Mouse (Mus musculus) liver, embryonic 11.5 days (tissue): Measurements from ENCODE around the gene Slc15a3. TPM values are rescaled to one million over a fixed set of nuclear protein-coding genes. Genes with fewer than 3 reads are reported as not detected.

ENCODE experiments used
- ATAC-seq: fragments of 200-750 bp; cut with Nextera tagmentation; replicated peaks from 2 replicates; pipeline ENCODE4 v1.8.0; 2017; ENCODE audit warnings: moderate number of reproducible peaks, mild to moderate bottlenecking, moderate TSS enrichment, moderate library complexity; ENCODE audit not compliant: low FRiP score
- DNase-seq: peaks from one replicate; pipeline ENCODE4 v3.0.0-alpha.2; 2017; ENCODE audit warnings: low spot score
- H3K27ac ChIP-seq: fragments of 300-500 bp; sonication (generic); 2 replicates; pipeline ENCODE4 v1.5.1; 2014; ENCODE audit warnings: mild to moderate bottlenecking, low read depth, low read length, control low read depth
- H3K27me3 ChIP-seq: fragments of 300-500 bp; sonication (generic); replicated peaks from 2 replicates; pipeline ENCODE4 v1.6.1; 2014; ENCODE audit warnings: low read length, mixed read lengths; ENCODE audit not compliant: control insufficient read depth, insufficient read depth
- H3K36me3 ChIP-seq: fragments of 300-500 bp; sonication (generic); 2 replicates; pipeline ENCODE4 v1.6.1; 2014; ENCODE audit warnings: mild to moderate bottlenecking, low read length, moderate library complexity, mixed read lengths; ENCODE audit not compliant: control insufficient read depth, insufficient read depth
- H3K4me1 ChIP-seq: fragments of 300-500 bp; sonication (generic); replicated peaks from 2 replicates; pipeline ENCODE4 v1.6.1; 2014; ENCODE audit warnings: low read length, mixed read lengths; ENCODE audit not compliant: control insufficient read depth, insufficient read depth
- H3K4me2 ChIP-seq: fragments of 300-500 bp; sonication (generic); 2 replicates; pipeline ENCODE4 v1.6.1; 2014; ENCODE audit warnings: mild to moderate bottlenecking, control low read depth, moderate library complexity
- H3K4me3 ChIP-seq: fragments of 300-500 bp; sonication (generic); 2 replicates; pipeline ENCODE4 v1.5.1; 2014; ENCODE audit warnings: low read depth, low read length, control low read depth
- H3K9ac ChIP-seq: fragments of 300-500 bp; sonication (generic); 2 replicates; pipeline ENCODE4 v1.6.1; 2014; ENCODE audit warnings: low read depth, low read length, control low read depth
- H3K9me3 ChIP-seq: fragments of 300-500 bp; sonication (generic); 2 replicates; pipeline ENCODE4 v1.6.1; 2016; ENCODE audit warnings: low read length, inconsistent platforms, mixed read lengths; ENCODE audit not compliant: control insufficient read depth
- WGBS: fragments of 180-500 bp; shearing (Covaris S2); extraction: QIAGEN DNeasy Blood & Tissue Kit; methylation state at CpG from one replicate; pipeline ENCODE4 v1.1.7; 2014; 5-methylcytosine and 5-hydroxymethylcytosine counted together
- polyA plus RNA-seq: library from polyadenylated mRNA; unstranded; fragments of >200 nt; fragmentation: Nextera tagmentation; extraction: Ambion mirVana; gene quantifications from 2 replicates; pipeline ENCODE4 v1.2.1, GENCODE M21; 2014

Gene Slc15a3
- polyA plus RNA-seq, 1 experiment from 2014 or later: 1.2 TPM

DNA sequence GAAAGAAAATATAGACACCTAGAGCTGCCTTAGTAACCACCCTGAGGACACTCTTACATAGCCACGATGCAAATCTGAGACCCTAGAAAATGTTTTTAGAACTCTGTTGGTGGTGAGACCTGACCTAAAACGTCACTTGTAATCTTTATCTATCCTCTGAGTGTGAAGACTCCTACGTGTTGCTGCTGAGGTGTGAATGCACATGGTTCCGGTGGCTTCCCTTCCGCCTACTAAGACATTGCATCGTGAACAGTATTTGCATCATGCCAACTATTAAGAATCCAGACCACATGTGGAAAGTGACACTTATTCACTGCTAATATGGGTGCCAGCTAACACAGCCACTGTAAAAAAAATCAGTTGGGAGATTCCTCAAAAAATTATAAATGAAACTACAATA, 23.7 kb upstream of the Slc15a3 start:
- ATAC-seq: no peak
- Histone ChIP-seq H3K36me3 (no peaks in the 10 kb centered on the region), H3K27me3 (no peaks in the 10 kb centered on the region), H3K4me1 (no peaks in the 10 kb centered on the region), H3K9ac (no peak overlapping the region), H3K27ac (no peak overlapping the region), H3K4me3 (no peak overlapping the region), H3K4me2 (no peak overlapping the region), H3K9me3 (no peaks in the 10 kb centered on the region)
- no peak for DNase-seq
- 77% methylated on average over 6 of the region's 6 CpGs for WGBS

DNA sequence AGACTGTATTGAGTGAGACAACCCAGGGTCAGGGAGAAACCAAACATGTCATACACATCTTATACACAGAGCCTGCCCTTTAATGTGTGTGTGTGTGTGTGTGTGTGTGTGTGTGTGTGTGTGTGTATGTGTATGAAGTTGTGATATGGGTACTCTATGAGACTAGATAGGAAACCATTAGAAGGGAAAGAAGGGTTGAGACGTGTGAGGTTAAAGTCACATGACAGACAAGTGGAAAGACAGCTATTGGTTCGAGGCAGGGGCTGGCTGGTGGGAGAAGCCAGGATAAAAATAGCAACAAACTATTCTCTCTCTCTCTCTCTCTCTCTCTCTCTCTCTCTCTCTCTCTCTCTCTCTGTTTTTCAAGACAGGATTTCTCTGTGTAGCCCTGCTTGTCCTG, 23.1 kb upstream of the Slc15a3 start:
- H3K9me3 ChIP-seq: no peaks in the 10 kb centered on the region
- H3K27me3 ChIP-seq: no peaks in the 10 kb centered on the region
- DNase-seq (no peak), ATAC-seq (no peak)
- no peaks in the 10 kb centered on the region for H3K4me1 ChIP-seq
- H3K9ac ChIP-seq: no peak overlapping the region
- no peaks in the 10 kb centered on the region for H3K36me3 ChIP-seq
- no peak overlapping the region for H3K27ac ChIP-seq
- H3K4me2 ChIP-seq: no peak overlapping the region
- no peak overlapping the region for H3K4me3 ChIP-seq
- WGBS: 47% methylated on average over 2 of the region's 2 CpGs

DNA sequence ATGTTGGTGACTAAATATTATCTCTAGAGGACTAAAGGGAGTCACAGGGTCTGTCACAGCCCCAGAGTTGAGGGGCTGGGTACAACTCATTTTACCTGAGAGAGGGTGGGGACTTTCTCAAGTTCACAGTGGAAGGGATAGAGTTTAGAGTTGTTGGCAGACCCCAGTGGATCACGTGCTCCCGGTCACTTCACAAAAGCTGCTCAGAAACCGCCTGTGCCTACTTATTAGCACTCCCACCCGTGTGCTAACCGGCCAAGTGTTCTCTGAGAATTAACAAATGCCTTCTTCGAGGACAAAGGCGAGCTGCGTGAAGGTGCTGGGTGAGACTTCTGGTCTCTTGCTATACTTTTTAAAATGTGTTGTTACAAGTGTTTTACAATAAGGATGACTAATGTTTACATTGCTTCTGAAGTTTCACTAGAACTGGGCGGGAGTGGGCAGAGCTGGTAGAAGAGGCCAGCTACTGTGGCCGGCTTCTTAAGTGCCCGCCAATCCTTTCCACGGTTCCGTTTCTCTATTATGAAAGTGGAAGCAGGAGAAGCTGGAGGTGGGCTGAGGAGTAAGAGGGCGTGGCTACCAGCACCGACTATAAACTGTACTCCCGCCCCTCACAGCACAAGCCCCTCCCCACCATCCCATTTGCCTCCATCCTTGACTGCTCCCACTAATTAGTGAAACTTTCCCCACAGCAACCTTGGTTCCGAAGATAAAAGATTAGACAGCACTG, 21.1 kb upstream of the Slc15a3 start:
- Histone ChIP-seq H3K27ac (no peak overlapping the region), H3K27me3 (no peaks in the 10 kb centered on the region), H3K4me1 (no peaks in the 10 kb centered on the region), H3K9me3 (no peaks in the 10 kb centered on the region), H3K4me3 (no peak overlapping the region), H3K4me2 (peak overlapping the region; percentile 48), H3K9ac (peak overlapping the region; percentile 9; the same call in 1 of the 2 replicates), H3K36me3 (no peaks in the 10 kb centered on the region)
- ATAC-seq: no peak
- no peak for DNase-seq
- 43% methylated on average over 17 of the region's 17 CpGs for WGBS

DNA sequence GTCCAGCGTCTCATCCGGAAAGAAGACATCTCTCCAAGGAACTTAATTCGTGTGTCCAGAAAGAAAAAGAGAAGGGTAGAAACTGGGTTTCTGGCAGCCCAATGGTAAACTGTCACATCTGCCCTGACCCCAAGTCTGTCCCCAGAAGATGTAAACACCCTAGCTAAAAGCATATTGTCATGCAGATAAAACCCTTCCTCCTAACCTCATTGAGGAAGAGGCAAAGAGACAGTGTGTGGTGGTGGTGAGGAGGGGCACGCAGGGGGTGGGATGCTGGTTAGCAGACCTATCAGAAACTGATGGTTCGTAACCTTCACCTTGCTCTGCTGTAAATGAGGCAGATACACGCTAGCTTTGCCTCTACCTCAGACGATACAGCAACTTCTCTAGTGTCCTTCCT, 18.2 kb upstream of the Slc15a3 start:
- Histone ChIP-seq H3K4me1 (no peaks in the 10 kb centered on the region), H3K36me3 (no peaks in the 10 kb centered on the region), H3K27ac (no peak overlapping the region), H3K27me3 (no peaks in the 10 kb centered on the region), H3K9ac (no peak overlapping the region), H3K4me3 (no peak overlapping the region), H3K9me3 (no peaks in the 10 kb centered on the region), H3K4me2 (no peak overlapping the region)
- DNase-seq: no peak
- ATAC-seq: no peak
- WGBS: 75% methylated on average over 7 of the region's 7 CpGs

DNA sequence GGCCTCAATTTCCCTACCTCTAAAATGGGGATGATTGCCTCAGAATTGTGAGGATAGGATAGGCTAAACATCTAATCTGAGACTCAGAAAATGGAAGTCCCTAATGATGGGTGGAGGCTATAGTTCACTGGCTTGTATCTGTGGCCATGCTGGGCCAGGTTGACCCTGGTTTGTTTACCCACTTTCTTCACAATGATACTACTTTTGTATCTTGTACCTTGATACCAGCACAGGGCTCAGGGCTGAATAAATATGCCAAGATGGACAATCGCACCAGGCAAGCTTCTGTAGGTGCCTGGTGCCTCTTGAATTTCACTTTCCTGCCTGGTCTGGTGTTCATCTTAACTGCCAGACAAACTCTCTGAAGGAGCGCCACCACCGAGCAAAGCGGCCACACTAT, 17.0 kb upstream of the Slc15a3 start:
- WGBS: 86% methylated on average over 4 of the region's 4 CpGs
- ATAC-seq (no peak), DNase-seq (no peak)
- Histone ChIP-seq H3K27me3 (no peaks in the 10 kb centered on the region), H3K4me2 (no peak overlapping the region), H3K27ac (no peak overlapping the region), H3K4me3 (no peak overlapping the region), H3K9ac (no peak overlapping the region), H3K9me3 (no peaks in the 10 kb centered on the region), H3K4me1 (no peaks in the 10 kb centered on the region), H3K36me3 (no peaks in the 10 kb centered on the region)

DNA sequence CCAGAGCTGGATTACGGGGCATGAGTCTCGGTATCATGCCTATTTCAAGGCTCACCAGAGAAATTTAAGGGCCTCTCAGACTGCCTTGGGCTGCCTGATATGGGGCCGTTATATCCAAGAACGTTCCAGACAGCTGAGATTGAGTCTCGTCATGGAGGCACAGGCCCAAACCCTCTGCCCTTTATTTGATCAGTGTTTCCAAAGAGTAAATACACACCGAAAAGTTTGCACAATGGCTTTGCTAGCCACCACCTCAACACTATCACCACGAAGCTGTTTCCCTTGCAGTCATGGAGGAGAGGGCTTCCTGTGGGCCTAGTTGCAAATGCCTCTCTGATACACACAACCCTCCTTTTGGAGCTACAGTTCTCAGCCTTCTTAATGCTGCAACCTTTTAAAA, 15.5 kb upstream of the Slc15a3 start:
- DNase-seq: no peak
- Histone ChIP-seq H3K9ac (no peak overlapping the region), H3K36me3 (no peaks in the 10 kb centered on the region), H3K4me1 (no peaks in the 10 kb centered on the region), H3K9me3 (no peaks in the 10 kb centered on the region), H3K4me3 (no peak overlapping the region), H3K27ac (no peak overlapping the region), H3K27me3 (no peaks in the 10 kb centered on the region), H3K4me2 (no peak overlapping the region)
- ATAC-seq: no peak
- 72% methylated on average over 7 of the region's 7 CpGs for WGBS

DNA sequence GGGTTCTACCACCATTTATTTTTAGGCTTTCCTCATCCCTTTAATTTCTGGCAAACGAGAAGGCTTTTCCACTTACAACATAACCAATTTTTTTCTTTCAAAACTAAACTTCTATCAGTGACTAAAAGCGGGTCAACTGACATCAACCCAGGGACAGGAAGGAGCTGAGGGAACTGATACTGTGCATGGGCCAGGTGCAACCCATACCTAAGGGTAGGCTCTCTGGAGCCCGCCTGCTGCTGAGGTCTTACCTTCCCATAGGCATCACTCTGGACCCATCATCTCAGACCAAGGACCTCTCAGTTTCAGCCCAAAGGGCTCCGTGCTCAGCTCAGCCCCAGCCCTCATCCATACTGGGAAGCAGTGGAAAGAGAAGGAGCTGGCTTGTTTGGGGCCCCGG, 11.2 kb upstream of the Slc15a3 start:
- H3K9ac ChIP-seq: no peak overlapping the region
- DNase-seq (no peak), ATAC-seq (no peak)
- no peaks in the 10 kb centered on the region for H3K36me3 ChIP-seq
- no peak overlapping the region for H3K4me2 ChIP-seq
- no peak overlapping the region for H3K4me3 ChIP-seq
- no peak overlapping the region for H3K27ac ChIP-seq
- no peaks in the 10 kb centered on the region for H3K27me3 ChIP-seq
- no peaks in the 10 kb centered on the region for H3K9me3 ChIP-seq
- H3K4me1 ChIP-seq: no peaks in the 10 kb centered on the region
- WGBS: 86% methylated on average over 5 of the region's 5 CpGs

DNA sequence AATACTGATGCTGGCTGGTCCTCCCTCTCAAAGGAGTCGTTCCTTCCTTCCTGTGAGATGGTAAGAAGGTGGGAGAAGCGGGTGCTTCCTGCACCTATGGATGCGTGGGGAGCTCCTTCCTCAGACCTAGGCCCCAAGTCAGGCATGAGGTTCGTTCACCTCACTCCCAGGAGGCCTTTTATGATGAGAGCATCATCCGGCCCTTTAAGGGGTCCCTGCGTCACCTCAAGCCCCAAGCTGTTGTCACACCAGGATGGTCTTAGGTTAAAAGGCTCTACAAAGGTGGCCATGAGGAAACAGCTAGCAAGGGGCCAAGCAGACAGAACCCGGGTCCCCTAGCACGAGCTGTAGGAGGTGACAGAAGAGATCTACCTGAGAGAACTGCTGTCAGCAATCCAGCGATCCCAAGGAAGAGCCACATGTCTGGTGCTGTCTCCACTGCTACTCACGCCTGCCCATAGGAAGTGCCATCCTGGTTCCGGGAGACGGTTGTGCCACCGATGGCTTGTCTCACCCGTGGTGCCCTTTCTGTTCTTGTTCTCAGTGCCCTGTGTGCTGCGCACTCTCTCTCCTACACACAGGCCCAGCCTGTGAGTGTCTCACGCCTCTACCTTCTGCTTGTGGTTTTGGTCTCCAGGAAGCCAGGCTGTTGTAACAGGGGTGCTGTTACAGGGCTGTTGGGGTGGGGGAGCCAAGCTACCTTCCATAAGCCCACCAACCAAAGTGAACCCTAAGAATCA, 9.9 kb upstream of the Slc15a3 start, which contains the start of gene Cd6:
Gene Cd6, minus strand, starts transcription at position 623 of the 740 bp plus-strand sequence.
- ATAC-seq (no peak), DNase-seq (no peak)
- no peak within 1 kb of the TSS for H3K9ac ChIP-seq
- no peaks in the 10 kb centered on the region for H3K36me3 ChIP-seq
- WGBS: 80% methylated on average over 16 of the region's 16 CpGs
- no peaks in the 10 kb centered on the region for H3K9me3 ChIP-seq
- no peaks in the 10 kb centered on the region for H3K4me1 ChIP-seq
- H3K4me3 ChIP-seq: no peak within 1 kb of the TSS
- H3K27me3 ChIP-seq: no peaks in the 10 kb centered on the region
- no peak within 1 kb of the TSS for H3K27ac ChIP-seq
- H3K4me2 ChIP-seq: no peak within 1 kb of the TSS

DNA sequence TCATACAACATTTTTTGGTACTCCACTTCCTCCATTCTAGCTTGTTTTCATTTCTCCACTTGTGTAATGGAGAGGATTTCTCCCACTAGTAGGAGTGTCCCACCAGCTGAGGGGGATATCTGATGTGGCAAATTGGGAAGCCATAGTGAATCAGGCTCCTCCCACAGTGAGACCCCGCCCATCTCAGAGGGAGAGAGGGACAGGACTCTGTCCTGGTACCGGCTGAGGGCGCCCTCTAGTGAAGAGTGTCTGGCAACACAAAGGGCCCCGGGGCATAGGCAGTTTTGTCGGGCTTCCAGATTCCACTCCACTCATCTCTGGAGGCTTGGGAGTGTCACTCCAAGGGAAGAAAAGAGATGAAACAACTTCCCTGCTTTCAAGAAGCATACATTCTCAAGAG, 8.1 kb upstream of the Slc15a3 start:
- no peaks in the 10 kb centered on the region for H3K27me3 ChIP-seq
- DNase-seq: peak; percentile 56
- WGBS: 5% methylated on average over 5 of the region's 5 CpGs

More for the DNA sequence above, 8.1 kb upstream of the Slc15a3 start:
- Histone ChIP-seq H3K27ac (no peak overlapping the region), H3K4me1 (no peaks in the 10 kb centered on the region), H3K9ac (no peak overlapping the region), H3K4me2 (no peak overlapping the region), H3K36me3 (no peaks in the 10 kb centered on the region), H3K9me3 (no peaks in the 10 kb centered on the region), H3K4me3 (no peak overlapping the region)
- ATAC-seq: 0 out of 2 replicates have a peak, but pooled peaks have one; percentile 43
